Mouse (Mus musculus) G1E (cell line): ENCODE results near the gene Lsr.

Experiments
- CTCF ChIP-seq: IDR thresholded peaks from 2 replicates; pipeline ENCODE4 v1.5.1; 2012; ENCODE audit warnings: low read depth, low read length, inconsistent platforms, mixed read lengths
- GATA1 ChIP-seq: IDR thresholded peaks from 2 replicates; pipeline ENCODE4 v1.6.1; 2012; ENCODE audit warnings: borderline replicate concordance, low read length, inconsistent platforms, mixed read lengths
- POLR2AphosphoS5 ChIP-seq: IDR thresholded peaks from 2 replicates; pipeline ENCODE4 v1.6.1; 2012; ENCODE audit warnings: low read depth, low read length, inconsistent platforms; ENCODE audit not compliant: insufficient replicate concordance

- TF ChIP-seq POLR2AphosphoS5 (no peak), CTCF (no peak), GATA1 (no peak)
These were observed at the start of gene Lsr for GRCm38 (mm10) chr7:30973251-30973500.
